9 mouse cellular contexts compared by ENCODE assay signal in the genomic region with DNA sequence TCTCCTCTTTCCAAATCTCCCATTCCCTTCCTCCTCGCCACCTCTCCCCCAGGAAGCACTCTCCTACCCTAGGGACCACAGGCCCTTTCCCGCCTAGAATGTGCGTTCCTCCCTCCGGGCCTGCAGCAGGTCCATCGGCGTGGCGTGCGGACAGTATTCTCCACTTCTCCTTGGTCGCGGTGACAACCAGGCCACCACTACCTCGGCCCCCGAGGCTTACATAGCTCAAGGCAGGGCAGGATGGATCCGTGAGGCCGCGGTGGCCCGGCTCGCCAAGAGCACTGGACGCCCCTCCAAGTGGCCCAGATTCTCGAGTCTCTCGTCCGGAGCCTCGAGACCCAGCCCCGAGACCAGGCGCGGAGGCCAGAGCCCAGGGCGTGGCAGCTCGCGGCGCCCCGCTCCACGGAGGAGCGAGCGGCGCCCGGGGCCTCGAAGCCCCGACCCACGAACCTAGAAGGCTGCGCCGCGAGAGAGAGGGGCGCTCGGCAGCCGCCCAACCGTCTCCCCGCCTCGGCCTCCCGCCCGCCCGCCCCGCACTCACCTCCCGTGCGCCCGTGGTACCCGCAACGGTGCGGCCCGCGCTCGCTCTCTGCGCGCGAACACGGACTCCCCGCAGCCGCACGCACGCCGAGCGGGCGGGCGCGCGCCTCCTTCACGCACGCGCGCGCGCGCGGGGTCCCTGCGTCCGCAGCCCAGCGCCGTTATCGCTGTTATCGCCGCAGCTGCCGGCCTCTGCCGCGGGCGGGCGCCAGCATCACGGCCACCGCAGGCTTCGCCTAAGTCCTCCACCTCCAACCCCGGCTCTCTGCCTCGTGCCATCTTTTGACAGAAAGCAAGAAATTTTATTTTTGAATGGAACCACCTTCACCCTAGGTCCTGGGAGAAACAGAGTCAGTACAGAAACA. TPM values are rescaled to one million over a fixed set of nuclear protein-coding genes. Genes with fewer than 3 reads are reported as not detected.
DNase-seq lines count a peak whose midpoint lies in the region; ATAC-seq and TF ChIP-seq lines count a peak whose summit lies in the region.
"Had no signal": no experiment of that assay in that cellular context is flagged by ENCODE, and none has a peak within 500 bp of the region (broad histone marks: within the 10 kb centered on the region; RNA-seq: fewer than 3 reads in every experiment).

A gene (minus strand): TSS at position 700 of the 905 bp plus-strand sequence.

- under 1% methylated on average over 82 of the region's 99 CpGs for WGBS in embryonic facial prominence, embryonic 12.5 days
- 1% methylated on average over 99 of the region's 99 CpGs for WGBS in kidney, adult 2 months
- WGBS in limb, embryonic 14.5 days = under 1% methylated on average over 76 of the region's 99 CpGs
- under 1% methylated on average over 72 of the region's 99 CpGs for WGBS in midbrain, embryonic 14.5 days

- no peak for TF ChIP-seq POLR2A in kidney, adult 2 months (IDR thresholded peaks at IDR 0.05; ENCODE audit: low read depth, low read length)
- no peak for TF ChIP-seq POLR2A in limb, embryonic 14.5 days (IDR thresholded peaks at IDR 0.05; ENCODE audit: borderline replicate concordance, extremely low read depth, insufficient read depth, insufficient read length)

- H3K9ac ChIP-seq in embryonic facial prominence, embryonic 12.5 days = peak within 1 kb of the TSS; percentile 88
- H3K9ac ChIP-seq in limb, embryonic 14.5 days (ENCODE audit: low read depth, low read length, severe bottlenecking) = peak within 1 kb of the TSS; percentile 91
- peak within 1 kb of the TSS; percentile 88 for H3K9ac ChIP-seq in midbrain, embryonic 14.5 days (replicated peaks; ENCODE audit: low read length)

- peaks cover 8% of the 10 kb centered on the region for H3K4me1 ChIP-seq in embryonic facial prominence, embryonic 12.5 days
- 0 out of 2 replicates have a peak, but pooled peaks cover 5% of the 10 kb centered on the region for H3K4me1 ChIP-seq in kidney, adult 2 months (ENCODE audit: control insufficient read depth, insufficient read depth, low read length)
- H3K4me1 ChIP-seq in limb, embryonic 14.5 days (ENCODE audit: control insufficient read depth, insufficient read depth, low read length) = 0 out of 2 replicates have a peak, but pooled peaks cover 2% of the 10 kb centered on the region
- peaks cover 25% of the 10 kb centered on the region for H3K4me1 ChIP-seq in midbrain, embryonic 14.5 days (ENCODE audit: control insufficient read depth, insufficient read depth, low read length)

- no peaks in the 10 kb centered on the region for H3K9me3 ChIP-seq in embryonic facial prominence, embryonic 12.5 days
- no peaks in the 10 kb centered on the region for H3K9me3 ChIP-seq in limb, embryonic 14.5 days (ENCODE audit: control insufficient read depth, low read length)
- no peaks in the 10 kb centered on the region for H3K9me3 ChIP-seq in midbrain, embryonic 14.5 days (ENCODE audit: control insufficient read depth, low read length)
- H3K9me3 ChIP-seq: G1E had no signal

- peak within 1 kb of the TSS; percentile 71 for H3K4me3 ChIP-seq in embryonic facial prominence, embryonic 12.5 days
- peak within 1 kb of the TSS; percentile 81 for H3K4me3 ChIP-seq in kidney, adult 2 months (ENCODE audit: insufficient read depth, low read depth, low read length)
- peak within 1 kb of the TSS; percentile 76 for H3K4me3 ChIP-seq in limb, embryonic 14.5 days (replicated peaks; ENCODE audit: low read length)
- peak within 1 kb of the TSS; percentile 76 for H3K4me3 ChIP-seq in midbrain, embryonic 14.5 days (replicated peaks; ENCODE audit: low read depth, low read length)

- TF ChIP-seq CTCF in kidney, adult 2 months (conservative IDR thresholded peaks at IDR 0.05; ENCODE audit: insufficient read depth, insufficient read length, low read depth, low read length) = peak; percentile 38; the same call in 1 of the 2 replicates

- H3K4me2 ChIP-seq in embryonic facial prominence, embryonic 12.5 days (replicated peaks) = peak within 1 kb of the TSS; percentile 78
- H3K4me2 ChIP-seq in limb, embryonic 14.5 days (replicated peaks; ENCODE audit: low read depth, low read length, severe bottlenecking) = peak within 1 kb of the TSS; percentile 73
- H3K4me2 ChIP-seq in midbrain, embryonic 14.5 days (ENCODE audit: low read length) = peak within 1 kb of the TSS; percentile 78

- H3K27me3 ChIP-seq in embryonic facial prominence, embryonic 12.5 days = 0 out of 2 replicates have a peak, but pooled peaks cover 2% of the 10 kb centered on the region
- H3K27me3 ChIP-seq in kidney, adult 2 months (replicated peaks; ENCODE audit: control insufficient read depth, insufficient read depth, low read length) = no peaks in the 10 kb centered on the region
- no peaks in the 10 kb centered on the region for H3K27me3 ChIP-seq in limb, embryonic 14.5 days (ENCODE audit: control insufficient read depth, insufficient read depth, low read length)
- H3K27me3 ChIP-seq in midbrain, embryonic 14.5 days (ENCODE audit: control insufficient read depth, insufficient read depth, low read length) = no peaks in the 10 kb centered on the region
- no peaks in the 10 kb centered on the region for H3K27me3 ChIP-seq in splenic B cell, adult 2 months (ENCODE audit: control insufficient read depth, insufficient read depth, low read length, poor library complexity, severe bottlenecking)

- peak; percentile 9 for DNase-seq in thymus, postnatal 14 days
- DNase-seq in thymus, postnatal 0 days (ENCODE audit: low spot score) = no peak
- DNase-seq in heart, adult 8-10 months (ENCODE audit: low spot score) = peak; percentile 40
- DNase-seq in kidney, adult 2 months = peak; percentile 60
- peak; percentile 59 for DNase-seq in limb, embryonic 14.5 days (ENCODE audit: low spot score)
- peak; percentile 95 for DNase-seq in midbrain, embryonic 14.5 days
- DNase-seq in splenic B cell, adult 2 months (ENCODE audit: low read depth, low spot score) = peak; percentile 15

- peak within 1 kb of the TSS; percentile 30; the same call in 1 of the 2 replicates for H3K27ac ChIP-seq in embryonic facial prominence, embryonic 12.5 days
- H3K27ac ChIP-seq in kidney, adult 2 months (ENCODE audit: insufficient read depth, low read depth, low read length) = peak within 1 kb of the TSS; percentile 53
- H3K27ac ChIP-seq in limb, embryonic 14.5 days (replicated peaks; ENCODE audit: low read depth, low read length) = peak within 1 kb of the TSS; percentile 70
- H3K27ac ChIP-seq in midbrain, embryonic 14.5 days (replicated peaks; ENCODE audit: low read depth, low read length) = peak within 1 kb of the TSS; percentile 86

- peak; percentile 80 for ATAC-seq in embryonic facial prominence, embryonic 12.5 days (ENCODE audit: insufficient number of reproducible peaks, insufficient read depth, low FRiP score, low TSS enrichment)
- peak; percentile 84 for ATAC-seq in limb, embryonic 14.5 days (ENCODE audit: low FRiP score, low read depth)
- peak; percentile 89 for ATAC-seq in midbrain, embryonic 14.5 days (ENCODE audit: low FRiP score, low TSS enrichment)

- H3K36me3 ChIP-seq in embryonic facial prominence, embryonic 12.5 days = no peaks in the 10 kb centered on the region
- no peaks in the 10 kb centered on the region for H3K36me3 ChIP-seq in kidney, adult 2 months (ENCODE audit: control insufficient read depth, insufficient read depth, low read length)
- no peaks in the 10 kb centered on the region for H3K36me3 ChIP-seq in limb, embryonic 14.5 days (ENCODE audit: control insufficient read depth, insufficient read depth, low read length)
- H3K36me3 ChIP-seq in midbrain, embryonic 14.5 days (ENCODE audit: control insufficient read depth, insufficient read depth, low read length) = no peaks in the 10 kb centered on the region
- H3K36me3 ChIP-seq in splenic B cell, adult 2 months (ENCODE audit: control insufficient read depth, insufficient read depth, low read length, poor library complexity, severe bottlenecking) = no peaks in the 10 kb centered on the region
- H3K36me3 ChIP-seq: G1E had no signal

RNA-seq across cellular contexts. Expression of the gene that starts here (rescaled TPM):
- polyA plus RNA-seq in thymus, postnatal 0 days (2015; fragmentation: Nextera tagmentation; extraction: Ambion mirVana) = 9.3 and 9.9 TPM in 2 replicates
- polyA plus RNA-seq in embryonic facial prominence, embryonic 12.5 days (2016; fragmentation: Nextera tagmentation; extraction: Ambion mirVana) = 39.0 and 40.1 TPM in 2 replicates
- total RNA-seq in heart, adult 8-10 months (2022) = 1 to 10 TPM; 1.4 to 2.8 (median 1.7) TPM
- polyA plus RNA-seq in kidney, adult 2 months (2012; rRNA removed) = 25.7 and 28.3 TPM in 2 replicates
- 22.3 and 24.3 TPM in 2 replicates for polyA plus RNA-seq in limb, embryonic 14.5 days (2012; rRNA removed)
- polyA plus RNA-seq in limb, embryonic 14.5 days (2014; fragmentation: Nextera tagmentation; extraction: Ambion mirVana) = 49.6 and 53.7 TPM in 2 replicates
- polyA plus RNA-seq in midbrain, embryonic 14.5 days (2014; fragmentation: Nextera tagmentation; extraction: Ambion mirVana) = 93.0 and 94.6 TPM in 2 replicates
- total RNA-seq: G1E had no signal
- polyA plus RNA-seq: G1E had no signal

Comparison
In these comparisons a context has a peak if more than half of its experiments do, and no peak if none do; other contexts are left out.
1. H3K27ac ChIP-seq: peak in every context shown above with its lines; median percentile 86 in midbrain, embryonic 14.5 days; 70 in limb, embryonic 14.5 days; 53 in kidney, adult 2 months; 30 in embryonic facial prominence, embryonic 12.5 days.